Mouse (Mus musculus): ENCODE data around the gene Vps26a.
"Not testable (repeated sequence)": the region's sequence is repeated elsewhere in the genome, so short reads cannot be mapped to it uniquely, and the experiment has no call there.

Gene Vps26a

GRCm38 (mm10) chr10:62500088-62500915, 13.7 kb upstream of the Vps26a start:
- DNase-seq = peak; percentile 49 to 70

- DNase-seq = not testable (repeated sequence)
Observed at GRCm38 (mm10) chr10:62491681-62492080, 5.1 kb upstream of the Vps26a start.

DNA sequence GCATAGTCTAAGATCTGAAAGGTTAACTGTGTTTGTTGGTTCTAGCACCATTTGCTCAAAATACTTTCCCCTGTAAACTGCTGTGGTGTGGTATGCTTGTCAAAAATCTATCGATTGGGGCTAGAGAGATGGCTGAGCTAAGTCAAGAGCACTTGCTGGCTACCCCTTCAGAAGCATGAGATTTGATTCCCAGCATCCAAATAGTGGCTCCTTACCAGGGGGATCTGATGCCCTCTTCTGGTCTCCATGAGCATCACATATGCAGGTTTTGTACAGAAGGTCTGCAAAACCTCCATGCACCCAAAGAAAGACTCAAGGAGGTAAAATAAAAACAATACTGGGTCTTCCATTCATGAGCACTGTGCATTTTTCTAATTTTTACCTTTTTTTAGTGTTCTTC, 1.7 kb upstream of the Vps26a start:
- peak; percentile 55 to 72 for DNase-seq

DNA sequence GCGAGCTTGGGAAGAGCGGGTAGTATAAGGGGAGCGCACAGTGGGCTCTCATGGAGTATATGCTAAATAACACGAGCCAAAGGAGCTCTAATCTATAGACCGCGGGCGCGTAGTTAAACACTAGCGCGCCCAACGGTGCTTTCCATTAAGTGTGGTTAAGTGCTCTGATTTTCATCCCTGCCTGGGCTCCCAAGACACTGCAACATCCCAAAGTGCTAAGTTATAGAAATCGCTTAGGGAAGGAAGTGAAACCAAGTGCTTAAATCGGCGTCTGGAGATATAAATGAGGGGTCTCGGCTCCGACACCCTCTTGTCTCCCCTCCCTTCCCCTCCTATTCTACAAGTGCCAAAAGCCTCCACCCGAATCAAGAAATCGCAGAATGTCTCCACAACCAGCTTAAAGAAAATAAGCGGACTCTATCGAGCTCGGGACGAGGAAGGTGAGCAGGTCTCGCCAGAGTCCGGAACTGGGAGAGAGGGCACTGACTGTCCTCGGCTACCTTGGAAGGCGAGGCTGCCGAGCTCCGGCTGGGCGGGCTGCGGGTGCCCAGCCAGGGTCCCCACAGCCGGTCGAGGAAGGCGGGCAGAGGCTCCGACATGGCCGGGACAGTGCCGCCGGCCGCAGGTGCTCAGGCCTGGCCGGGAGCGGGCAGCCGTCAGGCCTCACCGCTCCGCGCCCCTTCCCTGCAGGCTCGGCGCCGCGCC, 575 bp downstream of the Vps26a start:
- peak in 1 of 2 experiments; percentile 9 for DNase-seq

DNA sequence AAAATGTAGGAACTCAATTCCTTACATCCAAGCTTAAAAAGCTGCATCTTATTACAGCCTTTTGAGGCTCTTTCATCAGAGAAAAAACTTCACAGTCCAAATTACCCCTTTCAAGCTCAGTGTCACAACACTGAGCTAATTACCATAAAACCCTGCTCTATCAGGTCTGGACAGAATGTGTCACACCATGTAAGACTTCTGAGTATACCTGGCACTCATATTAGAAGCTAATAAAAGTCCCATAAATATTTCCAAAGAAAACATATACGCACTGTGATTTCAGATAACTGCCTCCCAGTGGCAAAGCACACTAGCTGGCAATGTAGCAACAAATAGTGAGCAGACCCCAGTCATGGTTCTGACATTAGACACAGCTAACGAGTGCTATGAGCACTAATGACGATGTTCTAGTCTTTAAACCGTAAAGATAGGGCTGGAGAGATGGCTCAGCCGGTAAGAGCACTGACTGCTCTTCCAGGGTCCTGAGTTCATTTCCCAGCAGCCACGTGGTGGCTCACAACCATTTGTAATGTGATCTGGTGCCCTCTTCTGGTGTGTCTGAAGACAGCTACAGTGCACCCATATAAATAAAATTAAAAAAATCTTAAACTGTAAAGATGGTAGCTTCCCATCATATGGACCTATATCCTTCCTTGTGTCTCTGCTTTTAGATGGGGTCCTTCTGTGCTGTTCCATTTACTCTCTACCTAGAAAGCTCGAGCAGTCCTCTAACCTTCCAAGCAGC, 5.3 kb downstream of the Vps26a start:
- DNase-seq = no peak

- no peak for DNase-seq
Observed at GRCm38 (mm10) chr10:62476980-62477379, 9.6 kb downstream of the Vps26a start.

DNA sequence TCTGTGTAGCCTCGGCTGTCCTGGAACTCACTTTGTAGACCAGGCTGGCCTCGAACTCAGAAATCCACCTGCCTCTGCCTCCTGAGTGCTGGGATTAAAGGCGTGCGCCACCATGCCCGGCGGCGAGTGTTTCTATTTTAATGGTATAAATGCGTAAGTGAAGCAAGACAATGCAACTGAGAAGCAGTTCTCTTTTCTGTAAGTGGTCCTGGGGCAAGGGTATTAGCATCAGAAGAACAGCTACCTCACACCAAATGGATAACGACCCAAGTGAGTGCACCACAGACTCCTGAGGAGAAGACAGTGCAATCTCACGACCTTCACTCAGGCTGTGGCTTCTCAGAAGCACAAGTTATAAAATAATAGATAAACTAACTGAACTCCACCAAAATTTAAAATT, 11.7 kb downstream of the Vps26a start:
- no peak for DNase-seq

DNA sequence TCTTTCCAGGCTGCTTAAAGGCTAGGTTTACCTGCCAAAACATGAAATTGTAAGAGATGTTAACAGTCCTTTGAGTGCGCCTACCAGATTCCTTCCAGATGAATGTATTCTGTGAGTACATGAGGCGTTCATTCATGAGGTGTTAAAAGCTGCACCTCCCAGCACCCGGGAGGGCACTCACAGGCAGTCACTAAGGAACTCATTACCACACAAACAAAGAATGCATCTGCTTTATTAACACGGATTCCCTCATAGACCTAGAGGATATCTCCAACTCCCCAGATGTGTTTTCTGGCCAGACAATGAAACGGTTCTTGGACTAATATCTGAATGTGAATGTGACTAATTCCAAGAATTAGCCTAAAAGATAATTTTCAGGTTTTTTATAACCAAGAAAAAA, 15.5 kb downstream of the Vps26a start:
- no peak for DNase-seq

DNA sequence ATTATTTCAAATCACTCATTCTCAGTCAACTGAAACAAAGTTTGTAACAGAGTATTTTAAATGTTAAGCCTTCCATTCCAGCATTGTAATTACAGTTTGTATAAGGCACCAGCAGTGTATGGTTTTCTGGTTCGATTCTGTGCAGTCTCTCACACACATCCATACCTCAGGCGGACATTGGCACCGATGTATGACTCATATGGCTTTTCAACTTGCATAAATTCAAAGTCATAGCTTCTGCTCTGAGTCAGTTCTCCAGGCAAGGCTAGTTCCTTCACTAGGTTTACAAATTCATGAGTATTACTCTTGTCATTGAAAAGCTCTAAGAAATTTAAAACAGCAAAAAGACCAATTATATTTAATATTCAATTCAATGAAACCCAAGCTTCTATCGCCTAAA, 16.9 kb downstream of the Vps26a start:
- DNase-seq = no peak

DNA sequence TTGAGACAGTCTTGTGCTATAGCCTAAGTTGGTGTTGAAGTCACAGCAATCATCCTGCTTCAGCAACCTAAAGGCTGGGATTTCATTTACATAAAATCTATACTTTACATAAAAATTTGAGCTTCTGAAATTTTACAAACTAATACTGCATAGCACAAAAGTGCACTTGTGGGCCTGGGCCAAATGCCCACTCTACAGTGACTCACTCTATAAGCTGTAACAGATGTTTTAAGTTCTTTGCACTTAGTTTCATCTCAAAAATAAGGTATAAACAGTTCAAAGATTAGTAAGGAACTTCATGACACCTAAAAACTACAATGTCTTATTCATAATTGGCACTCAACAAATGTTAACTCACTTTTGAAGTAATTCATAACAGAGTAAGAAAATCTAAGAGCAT, 25.3 kb downstream of the Vps26a start:
- no peak for DNase-seq

- not testable (repeated sequence) for DNase-seq
Observed at GRCm38 (mm10) chr10:62452001-62452400, 34.6 kb downstream of the Vps26a start.

- peak in 1 of 2 experiments; percentile 25 for DNase-seq
Observed at GRCm38 (mm10) chr10:62450280-62450640, 36.3 kb downstream of the Vps26a start.

- DNase-seq = peak; percentile 78 to 95
Observed at GRCm38 (mm10) chr10:62449364-62450279, 37.0 kb downstream of the Vps26a start, which contains the start of the genes 4930507D05Rik and Supv3l1. TSS of gene 4930507D05Rik (plus strand) at chr10:62449489. TSS of gene Supv3l1 (minus strand) at chr10:62449738.

DNA sequence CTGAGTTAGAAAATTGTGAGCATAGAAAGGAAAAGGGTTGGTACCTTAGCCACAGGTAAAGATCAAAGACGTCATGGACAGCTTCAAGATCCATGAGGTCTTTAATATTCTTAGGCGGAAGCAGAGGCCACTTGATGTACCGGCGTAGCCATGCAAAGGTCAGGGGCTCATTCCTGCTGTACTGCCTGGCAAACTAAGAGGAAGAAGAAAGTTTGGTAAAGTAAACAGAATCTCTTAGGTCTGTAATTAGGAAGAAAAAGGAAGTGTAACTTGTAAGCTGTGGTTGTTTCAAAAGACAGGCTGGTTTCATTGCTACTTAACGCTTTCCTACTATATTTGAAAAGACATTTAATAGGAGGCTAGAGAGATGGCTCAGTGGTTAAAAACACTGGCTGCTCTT, 56.2 kb downstream of the Vps26a start:
- no peak for DNase-seq

DNA sequence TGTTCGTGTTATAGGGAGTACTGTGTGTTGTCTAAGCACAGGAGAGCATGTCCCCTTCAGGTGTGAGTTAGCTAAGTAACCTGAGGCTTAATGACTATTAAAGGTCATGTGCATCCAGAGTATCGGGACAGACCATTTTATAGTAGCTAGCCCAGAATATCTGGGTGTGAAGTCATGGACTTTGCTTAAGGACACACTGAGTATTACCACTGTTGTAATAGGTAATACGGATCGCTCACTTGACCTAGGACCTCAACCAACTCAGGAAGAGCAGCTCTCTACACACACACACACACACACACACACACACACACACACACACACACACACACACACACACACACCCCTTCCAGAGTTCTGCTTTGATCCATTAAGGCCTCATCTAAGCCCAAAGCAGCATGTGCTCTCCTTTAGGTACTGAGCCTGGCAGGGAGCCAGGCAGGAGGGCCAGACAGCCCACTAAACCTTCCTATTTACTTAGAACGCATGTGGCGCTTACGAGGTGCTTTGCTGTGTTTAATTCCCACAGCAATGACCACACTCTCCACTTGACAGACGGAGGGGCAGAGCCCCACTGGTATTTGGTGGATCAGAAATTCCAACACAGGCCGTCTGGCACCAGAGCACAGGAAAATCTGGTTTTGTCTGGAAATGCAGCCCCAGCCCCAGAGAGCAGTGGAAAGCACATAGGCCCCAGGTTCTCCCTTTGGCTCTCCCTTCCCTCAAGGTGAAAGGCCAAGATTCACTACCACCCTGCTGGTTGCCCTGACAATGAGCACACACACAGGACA, 61.3 kb downstream of the Vps26a start:
- no peak for DNase-seq

DNA sequence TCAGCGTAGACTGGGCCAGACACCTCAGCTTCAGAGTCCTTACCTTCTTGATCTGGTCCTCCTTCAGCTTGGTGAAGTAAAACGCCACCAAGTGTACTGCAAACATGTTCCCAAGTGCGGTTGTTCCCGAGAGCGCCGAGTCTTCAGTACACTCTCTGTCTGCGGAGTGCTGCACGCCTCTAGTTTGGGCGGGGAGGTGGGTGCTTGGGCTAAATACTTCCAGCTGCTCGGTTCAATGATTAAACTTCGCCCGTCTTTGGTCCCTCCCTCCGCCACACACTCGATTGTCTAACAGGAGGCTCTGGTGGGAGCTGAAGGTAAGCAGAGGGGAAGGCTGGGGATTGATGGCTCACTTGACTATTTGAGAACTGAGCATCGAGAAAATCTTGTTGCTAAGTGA, 64.3 kb downstream of the Vps26a start, which contains the start of gene Hkdc1:
Hkdc1 (minus strand) TSS at position 237 of the 400 bp plus-strand sequence.
- no peak for DNase-seq

- no peak for DNase-seq
Observed at GRCm38 (mm10) chr10:62421127-62421526, 65.5 kb downstream of the Vps26a start.

DNA sequence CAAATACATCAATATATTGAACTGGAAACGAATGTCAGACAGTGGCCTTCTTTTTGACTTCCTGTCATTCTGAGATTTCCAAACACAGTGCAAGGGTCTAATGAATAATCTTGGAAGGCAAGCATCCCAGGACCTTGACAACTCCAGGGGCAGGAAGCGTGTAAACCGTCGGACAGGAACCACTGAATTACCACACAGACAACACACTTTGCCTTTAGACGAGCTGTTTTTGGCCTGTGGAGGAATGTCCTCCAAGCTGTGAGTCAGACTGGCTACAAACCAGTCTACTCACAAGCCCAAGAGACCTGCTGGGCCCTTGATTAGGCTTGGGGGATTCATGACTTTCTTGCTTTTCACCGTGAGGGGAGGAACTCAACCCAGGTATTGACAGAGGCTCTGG, 66.2 kb downstream of the Vps26a start:
- DNase-seq = no peak

DNA sequence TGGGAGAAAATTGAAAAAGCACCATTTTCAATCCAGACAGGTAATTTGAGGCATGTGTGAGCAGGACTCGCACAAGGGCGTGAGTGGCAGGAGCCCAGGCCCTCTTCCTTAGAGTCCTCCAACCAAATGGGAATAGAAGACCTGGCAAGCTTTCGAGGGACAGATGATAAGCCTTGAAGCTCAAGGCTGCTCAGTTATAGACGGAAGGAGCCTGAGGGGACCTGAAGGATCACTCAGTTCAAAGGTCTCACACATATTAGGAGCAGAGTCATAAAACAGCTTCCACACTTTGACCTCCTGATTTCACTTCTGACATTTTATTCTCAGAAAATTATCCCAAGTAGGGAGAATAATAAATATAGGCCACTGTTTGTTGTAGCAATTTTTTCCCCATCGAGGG, 67.2 kb downstream of the Vps26a start:
- no peak for DNase-seq

DNA sequence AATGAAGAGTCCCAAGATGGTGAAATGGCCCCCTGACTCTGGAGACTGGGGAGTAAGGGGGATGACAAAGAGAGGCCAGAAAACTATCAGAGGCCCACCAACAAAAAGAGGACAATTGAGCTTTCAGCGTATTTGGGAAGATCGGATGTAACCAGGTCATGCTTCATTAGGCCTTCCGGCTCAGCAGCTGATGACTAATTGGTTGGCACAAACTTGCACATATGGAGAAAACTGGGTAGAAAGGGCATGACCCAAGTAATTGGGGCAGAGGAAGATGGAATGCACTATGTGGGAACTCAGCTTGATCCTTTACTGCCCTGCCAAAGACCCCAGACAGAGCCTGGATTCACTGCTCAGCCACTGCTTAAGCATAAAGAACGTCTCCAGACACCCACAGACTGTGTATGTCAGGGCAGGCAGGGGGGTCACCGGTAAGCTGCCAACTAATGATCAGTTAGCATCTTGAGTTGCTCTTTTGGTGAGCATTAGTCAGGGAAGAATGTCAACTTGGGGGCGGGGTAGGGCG, 67.7 kb downstream of the Vps26a start:
- no peak for DNase-seq

DNA sequence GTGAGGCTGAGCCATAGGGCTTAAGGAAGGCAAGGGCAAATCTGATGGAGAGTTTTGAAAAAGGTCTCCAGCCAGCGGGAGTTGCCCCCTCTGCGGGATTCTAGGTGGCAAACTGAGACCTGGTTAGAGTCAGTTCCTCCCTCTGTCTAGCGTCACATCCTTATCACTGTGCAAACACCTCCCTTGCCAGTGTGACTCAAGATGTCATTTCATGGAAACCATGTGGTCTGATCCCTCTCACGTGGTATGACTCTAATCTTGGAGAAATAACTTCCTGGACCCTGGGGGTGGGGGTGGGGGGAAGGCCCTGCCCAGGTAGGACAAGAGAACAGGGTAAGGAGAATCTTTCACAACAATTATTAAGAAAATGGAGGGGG, 73.0 kb downstream of the Vps26a start:
- no peak for DNase-seq

All from cerebellum, adult 18-20 months (tissue).